Mouse (Mus musculus): ENCODE results near the gene Slc8a2. TPM values are rescaled to one million over a fixed set of nuclear protein-coding genes. Genes with fewer than 3 reads are reported as not detected.

Slc8a2 gene
- under 1 TPM; 0.75 to 0.86 TPM for total RNA-seq (2021)
- long read RNA-seq, experiment 1: 0 reads
- long read RNA-seq, experiment 2: 0 reads

DNA sequence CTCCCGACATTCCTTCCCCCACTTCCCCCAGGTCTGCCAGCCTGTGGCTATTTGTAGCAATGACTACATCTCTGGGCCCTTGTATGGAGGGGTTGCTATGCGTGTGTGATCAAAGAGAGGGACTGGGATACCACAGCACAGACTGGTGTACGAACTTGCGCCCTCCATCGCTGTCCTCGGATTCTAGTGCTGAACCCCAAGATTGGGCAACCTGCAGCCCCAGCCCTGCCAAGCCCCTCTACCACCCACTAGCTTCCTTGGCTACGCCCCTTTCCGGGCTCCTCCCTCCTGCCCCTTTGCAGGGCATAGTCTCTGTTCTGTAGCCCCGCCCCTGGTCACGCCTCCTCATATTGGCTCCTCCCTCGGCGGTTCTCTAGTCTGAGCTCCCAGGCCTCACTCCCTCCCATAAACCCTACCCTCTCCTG lies at the start of gene Slc8a2:
Gene Slc8a2 (plus strand): TSS at position 406 of the 425 bp plus-strand sequence.
- peak; percentile 63 for DNase-seq

DNA sequence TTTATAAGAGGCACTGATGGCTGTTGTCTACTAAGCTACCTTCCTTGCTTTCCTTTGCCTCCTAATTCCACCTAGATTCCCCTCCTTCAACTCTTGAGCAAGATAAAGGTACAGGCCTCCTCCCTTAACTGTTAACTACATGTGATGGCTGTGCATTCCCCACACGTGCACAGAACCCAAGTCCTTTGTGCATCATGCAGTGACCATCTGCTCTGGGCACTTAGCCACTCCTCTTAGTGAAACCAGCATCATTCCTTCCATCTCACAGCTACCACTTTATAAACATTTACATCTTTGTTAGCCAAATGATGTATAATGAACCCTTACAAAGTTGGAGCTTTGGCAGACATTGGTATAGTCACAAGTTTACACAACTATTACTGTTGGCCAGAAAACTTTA lies 49.7 kb upstream of the Slc8a2 start:
- no peak for DNase-seq

- no peak for DNase-seq
Observed at GRCm38 (mm10) chr7:16080581-16080980, 49.0 kb upstream of the Slc8a2 start.

DNA sequence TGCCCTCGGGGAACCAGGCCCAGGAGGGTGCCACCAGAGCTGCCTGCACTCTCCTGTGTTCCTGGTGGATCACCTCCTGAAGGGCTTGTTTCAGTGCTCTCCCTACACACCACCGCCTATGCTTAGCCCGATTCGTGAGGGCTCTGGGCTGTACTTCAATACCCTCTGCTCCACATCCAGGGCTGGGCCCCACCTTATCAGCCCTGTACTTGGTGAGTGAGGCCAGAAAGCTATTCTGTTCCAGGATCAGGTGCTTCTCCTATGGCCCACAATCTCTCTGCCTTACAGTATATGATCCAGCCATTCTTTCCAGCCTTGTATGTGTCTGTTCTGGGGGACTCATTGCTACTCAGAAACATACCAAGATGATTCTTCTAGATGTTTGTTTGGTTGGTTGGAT lies 46.3 kb upstream of the Slc8a2 start:
- no peak for DNase-seq

DNA sequence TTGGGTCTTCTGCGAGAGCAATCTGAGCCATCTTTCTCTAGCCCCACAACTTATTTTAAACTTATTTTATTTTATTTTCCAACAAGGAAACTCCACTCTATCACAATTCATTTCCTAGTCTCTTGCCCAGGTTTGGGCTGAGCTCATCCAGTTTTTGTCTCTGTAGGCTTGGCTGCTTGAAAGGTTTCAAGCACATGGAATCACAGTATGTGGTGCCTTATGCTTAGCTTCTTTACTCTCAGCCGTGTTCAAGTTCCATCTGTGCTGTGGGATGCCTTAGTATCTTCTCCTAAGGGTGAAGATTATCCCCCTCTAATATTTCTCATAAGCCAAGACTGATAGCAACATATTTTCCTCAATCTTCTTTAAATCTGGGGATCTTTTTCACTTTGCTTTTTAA lies 42.0 kb upstream of the Slc8a2 start:
- DNase-seq: no peak

GRCm38 (mm10) chr7:16094592-16094991 lies 35.0 kb upstream of the Slc8a2 start:
- DNase-seq: no peak

DNA sequence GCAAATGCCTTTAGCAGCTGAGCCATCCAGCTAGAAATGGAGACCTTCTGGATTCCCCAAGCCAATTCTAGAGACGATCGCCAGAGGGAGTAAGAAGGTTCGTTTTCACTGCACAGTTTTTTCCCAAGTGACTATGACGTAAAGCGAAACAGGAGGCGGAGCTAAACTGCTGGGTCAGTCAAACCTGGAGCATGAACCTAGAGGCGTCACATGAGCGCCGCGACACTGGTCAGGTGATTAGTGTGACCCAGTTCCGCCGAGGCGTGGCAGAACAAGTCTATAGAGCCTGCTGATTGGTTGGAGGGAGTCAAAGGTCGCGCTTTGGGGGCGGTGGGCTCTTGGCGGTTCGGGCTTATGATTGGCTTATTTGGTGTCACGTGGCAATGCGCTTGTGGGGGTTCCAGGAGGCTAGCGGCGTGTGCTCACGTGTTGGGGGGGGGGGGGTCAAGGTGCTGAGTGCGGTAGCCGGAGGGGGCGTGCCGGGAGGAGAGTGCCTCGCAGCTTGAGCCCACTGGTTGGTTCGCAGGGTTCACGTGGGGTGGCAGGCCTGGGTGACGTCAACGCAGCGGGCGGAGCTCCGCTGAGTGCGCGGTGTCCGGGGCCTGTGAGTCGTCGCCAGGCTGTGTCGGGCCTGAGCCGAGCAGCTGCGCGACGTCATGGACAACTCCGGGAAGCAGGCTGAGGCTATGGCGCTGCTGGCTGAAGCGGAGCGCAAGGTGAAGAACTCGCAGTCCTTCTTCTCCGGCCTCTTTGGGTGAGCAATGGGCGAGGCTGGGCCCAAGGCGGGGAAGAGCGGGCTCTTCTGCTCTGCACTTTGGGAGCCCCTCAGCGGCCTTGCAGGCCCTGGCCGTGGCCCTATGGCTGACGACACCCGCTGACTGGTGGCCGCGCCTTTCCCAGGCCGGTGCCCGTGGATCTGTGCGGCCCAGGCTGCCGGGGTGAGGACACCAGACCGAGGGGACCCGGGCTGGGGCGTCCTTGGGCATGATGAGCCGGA lies 31.3 kb upstream of the Slc8a2 start, which contains the start of gene Napa:
Gene Napa (plus strand): TSS at position 438 of the 997 bp plus-strand sequence.
- DNase-seq: peak; percentile 95

- DNase-seq: no peak
Observed at GRCm38 (mm10) chr7:16099901-16100300, 29.7 kb upstream of the Slc8a2 start.

DNA sequence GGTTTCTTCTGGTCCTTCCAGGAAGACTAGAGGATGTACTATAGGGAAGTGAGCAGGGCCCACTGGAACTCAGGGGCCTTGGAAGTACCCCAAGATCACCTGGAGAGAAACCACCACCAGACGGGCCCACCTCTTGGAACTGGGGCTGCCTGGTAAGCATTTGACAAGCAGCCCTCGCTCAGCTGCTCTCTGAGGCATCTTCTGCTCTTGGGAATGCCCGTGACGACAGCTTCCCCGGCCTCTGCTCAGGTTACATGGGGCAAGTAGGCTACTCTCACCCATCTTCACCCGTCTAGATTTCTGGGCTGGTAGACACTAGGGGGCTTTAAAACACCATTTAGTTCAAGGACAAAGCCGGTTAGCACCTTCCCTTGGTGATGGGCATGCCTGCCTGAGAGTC lies 28.5 kb upstream of the Slc8a2 start:
- no peak for DNase-seq

DNA sequence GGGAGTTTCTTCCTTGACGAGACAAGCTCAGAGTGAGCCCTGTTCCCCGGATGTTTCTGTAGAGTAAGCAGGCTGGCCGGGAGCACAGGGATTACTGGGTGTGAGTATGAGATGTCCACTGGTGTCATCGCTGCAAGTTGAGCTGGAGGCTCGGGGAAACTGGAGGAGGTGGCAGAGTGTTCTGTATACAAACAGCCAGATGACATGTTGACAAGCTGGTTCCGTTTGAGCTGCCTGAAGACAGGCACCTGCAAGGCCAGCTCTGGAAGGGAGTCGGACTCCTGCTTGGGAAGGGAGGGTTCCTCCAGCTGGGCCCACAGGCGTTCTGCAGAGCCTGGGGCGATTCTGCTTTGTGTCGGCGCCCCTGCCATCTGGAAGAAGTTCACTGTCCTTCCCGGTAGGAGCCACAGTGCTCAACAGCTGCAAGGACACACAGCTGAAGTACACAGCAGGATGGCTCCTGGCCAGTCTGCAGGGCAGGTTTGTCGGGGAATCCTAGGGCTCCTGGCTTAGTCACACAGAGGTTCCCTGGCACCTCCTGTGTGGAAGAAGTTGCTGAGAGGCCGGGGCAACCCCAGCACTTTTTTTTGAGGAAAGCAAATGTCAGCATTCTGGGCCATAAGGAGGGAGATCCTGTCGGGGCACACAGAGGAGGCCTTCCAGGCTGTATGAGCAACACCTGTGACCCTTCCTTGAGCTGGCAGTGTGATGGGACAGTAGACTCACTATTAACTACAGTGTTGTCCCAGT lies 27.7 kb upstream of the Slc8a2 start:
- no peak for DNase-seq

DNA sequence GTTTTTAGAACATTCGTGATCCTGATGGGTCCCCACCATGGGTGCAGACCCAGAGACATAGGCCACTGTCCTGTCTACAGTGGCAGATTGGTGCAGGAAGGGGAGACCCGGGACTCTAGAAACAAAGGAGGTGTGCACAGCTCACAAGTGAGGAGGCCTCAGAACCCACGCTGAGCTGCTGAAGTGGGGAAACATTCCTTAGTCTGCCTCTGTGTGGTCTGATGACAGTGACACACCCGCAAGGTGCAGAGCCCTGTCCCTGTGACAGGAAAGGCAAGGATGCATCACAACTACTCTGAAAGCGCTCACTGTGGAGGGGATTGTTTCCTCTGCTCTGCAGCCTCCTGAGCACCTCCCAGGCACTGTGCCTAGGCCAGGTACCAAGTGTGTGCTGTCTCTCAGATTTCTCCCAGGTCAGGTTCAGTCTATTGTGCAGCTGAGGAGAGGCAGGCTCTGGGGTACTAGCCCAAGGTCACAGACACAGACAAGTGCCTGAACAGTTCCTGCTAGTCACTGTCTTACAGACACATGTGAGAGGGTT lies 26.9 kb upstream of the Slc8a2 start:
- DNase-seq: no peak

GRCm38 (mm10) chr7:16103760-16104159 lies 25.9 kb upstream of the Slc8a2 start:
- DNase-seq: no peak

GRCm38 (mm10) chr7:16104611-16105388 lies 24.8 kb upstream of the Slc8a2 start:
- DNase-seq: no peak

DNA sequence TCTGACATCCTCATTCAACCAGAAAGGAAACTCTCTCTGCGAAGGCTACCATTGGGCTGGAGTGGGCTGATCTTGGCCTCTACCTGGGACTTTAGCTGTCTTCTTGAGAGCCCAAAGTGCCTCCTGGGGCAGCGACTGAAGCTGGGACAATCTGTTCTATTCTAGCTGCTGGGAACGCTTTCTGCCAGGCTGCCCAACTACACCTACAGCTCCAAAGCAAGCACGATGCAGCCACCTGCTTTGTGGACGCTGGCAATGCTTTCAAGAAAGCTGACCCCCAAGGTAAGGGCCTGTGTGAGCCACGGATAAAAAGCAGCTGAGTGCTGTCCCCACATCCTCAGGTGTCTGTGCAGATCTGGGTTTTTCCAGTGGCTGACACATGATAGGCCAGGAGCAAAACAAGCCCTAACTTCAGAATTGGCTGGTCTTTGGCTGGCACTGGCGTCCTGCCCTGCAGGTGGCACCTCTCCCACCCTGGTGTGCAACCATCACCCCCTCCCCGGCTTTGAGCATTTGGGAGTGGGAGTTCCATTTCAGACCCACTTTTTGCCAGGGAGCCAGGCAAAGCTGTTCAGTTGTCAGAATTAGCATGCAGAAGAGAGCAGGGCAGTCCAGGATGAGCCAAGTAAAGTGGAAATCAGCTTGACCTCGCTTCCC lies 20.6 kb upstream of the Slc8a2 start:
- no peak for DNase-seq

DNA sequence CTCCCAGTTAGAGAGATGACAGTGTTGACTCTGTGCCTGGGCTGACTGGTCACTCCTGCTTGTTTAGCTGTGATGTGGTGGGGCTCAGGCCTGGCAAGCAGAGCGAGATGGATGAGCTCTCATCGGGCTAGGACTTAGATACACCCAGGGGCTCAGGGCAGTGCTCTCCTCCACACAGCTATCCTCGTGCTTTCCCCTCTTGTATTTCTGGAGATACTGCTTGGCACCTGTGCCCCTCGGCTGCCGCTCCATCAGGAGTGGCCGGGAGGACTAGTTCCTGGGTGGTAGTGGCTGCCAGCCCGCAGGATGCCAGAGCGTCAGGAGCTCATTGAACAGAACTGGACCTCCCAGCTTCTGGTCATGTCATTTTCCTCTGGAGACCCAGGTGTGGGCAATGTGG lies 19.5 kb upstream of the Slc8a2 start:
- no peak for DNase-seq

GRCm38 (mm10) chr7:16111284-16112090 lies 18.1 kb upstream of the Slc8a2 start:
- no peak for DNase-seq

- DNase-seq: no peak
Observed at GRCm38 (mm10) chr7:16116418-16116817, 13.2 kb upstream of the Slc8a2 start.

DNA sequence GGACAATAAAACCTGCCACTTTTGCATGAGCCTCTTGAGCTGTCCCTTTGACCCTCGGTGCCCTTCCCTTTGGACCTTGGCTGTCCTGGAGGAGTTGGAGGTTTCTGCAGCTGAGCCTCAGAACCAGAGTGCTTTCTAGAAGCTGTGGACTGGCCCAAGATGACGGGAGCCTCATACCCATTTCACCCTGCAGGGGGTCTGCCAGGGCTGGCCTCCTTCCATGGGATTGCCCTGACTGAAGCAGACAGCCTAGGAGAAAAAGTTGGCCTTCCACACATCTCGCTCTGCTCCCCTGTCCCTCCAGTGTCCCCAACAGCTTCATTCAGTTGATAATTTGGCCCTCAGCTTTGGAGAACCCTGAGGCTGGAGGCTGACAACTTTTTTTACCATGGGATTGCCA lies 12.5 kb upstream of the Slc8a2 start:
- DNase-seq: no peak

DNA sequence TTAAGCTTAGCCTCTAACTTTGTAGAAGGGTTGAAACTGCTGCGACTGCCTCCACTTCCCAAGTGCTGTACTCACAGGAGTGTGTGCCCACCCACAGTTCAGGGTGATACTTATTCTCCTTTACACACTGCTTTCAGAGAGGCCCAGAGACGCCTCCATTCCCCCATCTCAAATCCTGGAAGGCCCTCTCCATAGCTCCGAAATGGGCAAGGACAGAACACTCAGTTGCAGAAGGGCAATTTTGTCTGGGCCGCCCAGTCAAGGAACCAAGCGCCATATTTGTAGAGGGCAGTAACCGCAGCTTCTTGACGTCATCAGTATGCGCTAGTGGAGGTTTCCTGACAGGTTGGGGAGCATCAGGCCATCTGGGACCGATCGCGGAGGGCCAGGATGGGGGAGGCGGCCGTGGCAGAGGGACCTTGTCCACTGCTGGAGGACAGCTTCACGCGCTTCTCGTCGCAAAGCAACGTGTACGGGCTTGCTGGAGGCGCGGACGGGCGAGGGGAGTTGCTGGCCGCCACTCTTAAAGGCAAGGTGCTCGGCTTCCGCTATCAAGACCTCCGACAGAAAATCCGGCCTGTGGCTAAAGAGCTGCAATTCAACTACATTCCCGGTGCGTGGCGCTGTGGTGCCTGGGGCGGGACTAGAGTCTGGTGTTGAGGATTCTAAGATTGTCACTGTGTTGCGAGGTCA lies 9.9 kb upstream of the Slc8a2 start, which contains the start of gene Kptn:
Gene Kptn (plus strand): TSS at position 327 of the 693 bp plus-strand sequence.
- DNase-seq: peak; percentile 91

- no peak for DNase-seq
Observed at GRCm38 (mm10) chr7:16120262-16120600, 9.4 kb upstream of the Slc8a2 start.
